Mouse (Mus musculus): ENCODE data around the gene Me1.
"Not testable (repeated sequence)": the region's sequence is repeated elsewhere in the genome, so short reads cannot be mapped to it uniquely, and the experiment has no call there.

Me1 gene

DNA sequence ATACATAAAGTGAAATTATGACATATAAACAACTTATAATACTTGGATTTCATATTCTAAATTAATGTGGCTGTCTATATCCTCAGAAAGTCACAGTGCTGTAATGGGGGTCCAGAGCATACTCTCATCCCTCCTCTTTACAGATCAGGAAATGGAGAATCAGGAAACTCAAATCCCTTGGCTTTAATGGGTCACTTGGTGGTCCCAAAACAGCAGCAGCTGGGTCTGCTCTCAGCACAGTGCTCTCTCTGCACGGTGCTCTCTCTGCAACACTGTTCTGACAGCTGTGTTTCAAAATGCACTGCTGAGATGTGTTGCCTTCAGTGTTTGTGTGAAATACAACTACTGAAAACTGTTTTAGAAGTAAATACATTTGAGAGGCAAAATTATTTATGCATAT is 43.6 kb downstream of the Me1 start:
- DNase-seq: no peak

DNA sequence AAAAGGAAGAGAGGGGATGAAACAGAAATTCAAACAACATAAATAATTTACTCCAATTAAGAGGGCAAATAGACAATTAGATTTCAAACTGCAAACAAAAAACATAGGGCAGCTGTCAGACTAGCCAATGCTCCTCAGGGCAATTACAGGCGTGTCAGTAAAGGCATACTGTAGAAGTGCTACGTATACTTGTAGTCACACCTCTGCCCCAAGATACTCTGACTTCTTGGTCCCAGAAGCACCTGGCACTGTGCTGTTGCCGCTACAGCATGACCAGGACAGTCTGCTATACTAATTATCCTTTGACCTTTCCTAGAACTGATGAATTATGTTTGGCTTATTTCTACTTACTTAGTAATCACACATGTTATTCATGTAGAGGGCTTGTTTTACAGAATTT is 44.5 kb downstream of the Me1 start:
- no peak for DNase-seq

DNA sequence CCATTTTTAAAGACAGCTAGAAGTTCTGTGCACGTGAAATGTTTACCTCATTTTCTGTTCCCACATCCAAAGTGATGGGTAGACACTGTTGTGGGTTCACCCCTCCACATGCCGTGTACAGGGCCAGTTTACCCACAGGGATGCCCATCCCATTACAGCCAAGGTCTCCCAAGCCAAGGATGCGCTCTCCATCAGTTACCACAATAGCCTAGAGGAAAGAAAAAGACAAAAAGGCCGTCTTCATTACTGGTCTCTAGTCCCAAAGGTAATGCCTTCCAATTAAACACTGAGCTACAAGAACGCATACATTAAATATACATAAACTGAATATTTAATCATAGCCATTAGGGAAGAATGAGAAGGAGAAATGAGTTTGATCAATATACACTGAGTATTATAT is 44.9 kb downstream of the Me1 start:
- no peak for DNase-seq

DNA sequence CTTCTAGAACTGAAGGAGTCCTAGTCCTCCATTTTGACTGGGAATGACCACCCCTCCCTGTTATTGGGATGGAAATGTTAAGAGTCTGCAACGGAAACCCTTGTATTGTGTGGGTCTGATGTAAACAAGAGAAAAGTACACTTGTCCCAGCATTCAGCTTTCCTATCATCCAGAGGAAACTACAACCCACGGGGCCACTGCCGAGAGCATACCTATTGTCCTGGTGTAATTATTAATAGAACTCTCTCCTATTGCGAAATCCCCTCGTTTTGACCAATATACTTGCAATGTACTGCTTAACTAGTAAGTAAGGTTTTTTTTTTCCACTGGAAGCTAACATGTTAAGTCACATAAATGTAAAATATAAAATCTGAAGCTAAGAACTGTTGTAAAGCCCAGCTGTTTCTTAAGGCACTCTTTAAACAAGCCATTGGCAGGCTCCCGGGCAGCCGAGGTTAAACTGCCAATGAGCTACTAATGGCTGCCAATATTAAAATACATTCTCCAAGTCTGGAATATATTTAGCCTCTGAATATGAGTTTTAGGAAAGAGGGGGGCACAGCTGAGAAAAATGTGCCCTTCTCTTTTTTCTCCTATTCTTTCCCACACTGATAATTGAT is 47.7 kb downstream of the Me1 start:
- no peak for DNase-seq

DNA sequence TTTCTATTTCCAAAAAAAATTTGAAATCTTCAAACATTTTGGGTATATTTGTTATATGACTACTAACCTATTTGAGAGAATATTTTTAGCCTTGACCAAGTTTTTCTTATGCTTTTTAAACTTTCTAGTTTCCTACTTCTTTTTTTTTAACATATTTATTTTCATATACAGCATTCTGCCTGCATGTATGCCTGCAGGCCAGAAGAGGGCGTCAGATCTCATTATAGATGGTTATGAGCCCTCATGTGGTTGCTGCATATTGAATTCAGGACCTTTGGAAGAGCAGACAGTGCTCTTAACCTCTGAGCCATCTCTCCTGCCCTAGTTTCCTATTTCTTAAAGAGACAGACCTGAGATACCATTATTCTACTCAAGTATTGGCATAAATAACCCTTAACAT is 48.9 kb downstream of the Me1 start:
- no peak for DNase-seq

DNA sequence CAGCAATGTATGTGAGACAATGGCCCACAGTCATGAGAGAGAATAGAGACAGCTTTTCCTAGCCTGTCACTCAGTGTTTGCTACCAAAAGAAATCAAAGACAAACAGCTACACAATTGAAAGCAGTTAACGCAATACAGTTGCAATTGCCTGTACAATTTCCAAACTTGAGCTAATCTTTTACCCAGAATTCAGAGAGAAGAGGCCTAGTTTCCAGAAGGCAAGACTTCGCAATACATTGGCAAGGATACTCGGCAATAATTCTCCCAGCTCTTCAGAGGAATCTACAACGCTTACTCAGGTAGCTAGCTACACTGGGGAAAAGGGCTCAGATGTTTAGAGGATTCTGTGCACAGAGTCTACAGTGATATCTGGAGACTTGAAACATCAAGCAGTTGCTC is 52.3 kb downstream of the Me1 start:
- DNase-seq: no peak

DNA sequence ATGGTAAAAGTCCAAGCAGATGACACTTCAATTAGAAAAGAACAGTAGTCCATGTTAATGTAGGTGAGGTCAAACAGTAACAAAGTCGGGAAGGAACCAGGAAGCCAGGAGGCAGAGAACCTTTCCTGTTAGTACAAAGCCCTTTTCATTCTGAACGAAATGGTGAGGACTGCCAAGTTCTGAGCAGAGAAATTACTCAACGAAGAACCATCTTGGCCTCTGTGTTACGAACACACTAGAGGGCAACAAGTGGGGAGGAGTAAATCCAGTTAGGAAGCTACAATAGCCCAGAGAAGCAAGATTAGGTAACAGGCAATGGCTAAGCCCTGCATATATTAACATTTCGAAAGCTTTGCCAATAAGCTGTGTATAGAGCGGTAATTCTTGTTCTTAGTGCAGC is 57.0 kb downstream of the Me1 start:
- DNase-seq: no peak

DNA sequence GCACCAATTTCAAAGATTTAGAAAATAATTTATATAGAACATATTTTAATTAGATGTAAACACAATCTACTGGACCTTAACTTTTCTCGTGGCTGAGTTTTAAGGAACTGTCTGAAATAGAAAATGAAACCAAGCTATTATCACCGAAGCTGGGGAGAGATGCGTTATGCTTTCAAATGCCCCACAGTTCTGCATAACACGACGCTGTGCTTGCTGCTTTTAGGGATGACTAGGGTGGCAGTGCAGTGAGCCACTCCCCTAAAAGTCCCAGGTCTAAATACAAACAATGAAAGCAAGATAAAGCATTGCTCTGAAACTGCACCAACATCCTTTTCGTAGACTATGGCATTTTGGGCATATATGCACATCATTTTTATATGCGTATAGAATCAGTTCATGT is 64.6 kb downstream of the Me1 start:
- DNase-seq: peak; percentile 10 to 17

DNA sequence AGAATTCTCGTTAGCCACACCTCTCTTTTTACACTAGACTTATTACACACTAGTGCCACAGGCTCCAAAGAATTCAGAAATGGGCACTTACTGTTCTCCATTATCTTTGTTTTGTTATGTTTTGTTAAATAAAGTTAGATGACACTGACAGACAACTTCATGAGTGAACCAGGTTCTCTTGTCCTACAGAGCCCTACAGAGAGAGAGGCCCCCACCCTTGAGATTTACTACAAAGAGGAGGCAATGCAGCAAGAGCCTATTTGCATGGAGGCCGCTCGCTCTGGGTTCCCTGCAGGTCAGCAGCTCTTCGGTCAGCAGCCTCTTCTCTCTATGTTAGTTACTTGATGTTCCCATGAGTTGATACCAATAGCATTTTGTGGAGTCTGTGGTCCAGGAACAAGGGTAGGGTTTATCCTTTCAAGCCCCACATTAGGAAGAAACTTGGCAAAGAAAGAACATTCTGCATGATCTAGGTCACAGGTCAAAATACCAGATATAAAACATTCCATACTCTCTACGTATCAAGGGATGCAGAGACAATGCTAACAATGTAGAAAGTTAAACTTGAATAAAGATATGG is 65.3 kb downstream of the Me1 start:
- peak in 1 of 2 experiments; percentile 7 for DNase-seq

DNA sequence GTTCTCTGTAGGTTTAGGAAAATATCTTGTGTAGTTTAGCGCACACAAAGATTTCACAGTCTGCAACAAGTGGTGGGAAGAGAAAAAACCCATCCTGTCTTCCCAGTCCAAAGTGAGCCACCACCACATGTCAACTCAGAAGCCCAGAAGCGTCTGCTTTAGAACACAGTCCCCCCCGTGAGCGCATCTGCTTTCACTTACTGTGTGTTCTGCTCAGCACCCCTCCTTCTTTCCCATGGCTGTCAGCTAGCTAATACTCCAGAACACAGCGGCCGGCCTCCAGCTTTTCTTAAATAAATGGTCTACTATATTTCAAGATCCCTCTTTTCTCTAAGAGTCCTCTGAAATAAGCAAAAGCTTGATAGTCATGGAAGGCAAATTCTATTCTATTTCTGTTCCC is 66.4 kb downstream of the Me1 start:
- DNase-seq: no peak

DNA sequence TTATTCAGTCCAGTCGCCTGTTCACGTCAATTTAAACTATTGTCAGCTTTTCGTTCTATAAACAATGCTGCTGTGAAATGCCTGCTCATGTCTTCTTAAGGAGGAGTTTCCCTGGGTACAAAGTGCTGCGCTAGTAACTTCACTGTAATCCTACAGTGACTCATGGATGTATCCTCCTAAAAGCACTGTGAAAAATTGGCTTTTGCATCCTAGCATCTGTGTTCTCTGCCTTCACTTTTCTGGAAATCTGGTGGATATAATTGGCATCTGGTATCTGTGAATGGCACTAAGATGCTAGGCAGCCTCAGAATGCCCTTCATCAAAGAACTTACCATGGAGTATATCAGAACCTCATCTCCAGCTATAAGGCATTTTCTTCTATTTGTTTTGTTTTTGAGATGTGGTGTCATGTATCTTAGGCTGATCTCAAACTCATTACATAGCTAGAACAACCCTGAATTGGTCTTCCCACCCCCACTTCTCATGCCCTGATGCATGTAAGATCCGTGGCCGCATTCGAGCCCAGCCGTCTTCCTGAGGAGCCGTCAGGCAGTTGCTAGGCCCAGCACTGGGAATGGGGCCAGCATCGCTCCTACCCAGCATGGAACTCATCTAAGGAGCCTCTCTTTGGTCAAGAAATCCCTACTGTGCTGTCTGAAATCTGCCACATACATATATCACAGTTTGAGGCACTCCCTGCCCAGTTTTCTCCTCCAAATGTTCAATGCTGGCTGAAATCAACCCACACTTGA is 67.8 kb downstream of the Me1 start:
- no peak for DNase-seq

DNA sequence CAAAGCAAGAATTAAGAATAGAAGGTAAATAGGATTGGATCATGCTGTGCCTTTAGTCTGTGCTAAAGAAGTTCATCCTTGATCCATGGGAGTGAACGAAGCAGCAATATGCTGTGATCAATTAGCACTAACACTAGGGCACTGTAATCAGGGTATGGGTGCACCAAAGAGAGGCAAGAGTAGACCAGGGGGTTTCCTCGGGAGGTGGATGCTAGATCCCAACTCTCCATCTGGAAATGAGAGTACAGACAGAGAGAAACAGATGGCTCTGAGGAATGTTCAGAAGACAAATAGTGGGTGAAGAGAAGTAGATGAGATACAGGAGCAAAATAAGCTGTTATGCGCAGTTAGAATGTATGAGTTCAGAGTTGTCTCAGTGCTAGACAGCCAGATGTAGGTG is 68.8 kb downstream of the Me1 start:
- DNase-seq: no peak

DNA sequence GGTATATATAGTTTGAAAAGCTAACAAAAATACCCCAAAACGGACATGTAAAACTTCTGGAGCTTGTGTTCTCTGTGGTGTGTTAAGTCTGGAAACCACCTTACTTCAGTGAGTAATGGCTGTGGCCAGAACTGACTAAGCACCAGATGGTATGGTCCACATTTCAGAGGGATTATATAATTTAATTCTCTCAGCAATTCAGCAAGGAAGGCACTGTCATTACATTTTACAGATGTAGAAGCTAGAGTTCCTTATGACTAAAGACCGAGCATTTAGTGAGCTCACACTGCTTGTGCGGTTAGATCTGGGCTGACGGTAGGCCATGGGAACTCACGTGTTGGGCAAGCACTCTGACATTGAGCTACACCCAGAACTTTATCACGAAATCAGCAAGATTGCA is 71.0 kb downstream of the Me1 start:
- no peak for DNase-seq

DNA sequence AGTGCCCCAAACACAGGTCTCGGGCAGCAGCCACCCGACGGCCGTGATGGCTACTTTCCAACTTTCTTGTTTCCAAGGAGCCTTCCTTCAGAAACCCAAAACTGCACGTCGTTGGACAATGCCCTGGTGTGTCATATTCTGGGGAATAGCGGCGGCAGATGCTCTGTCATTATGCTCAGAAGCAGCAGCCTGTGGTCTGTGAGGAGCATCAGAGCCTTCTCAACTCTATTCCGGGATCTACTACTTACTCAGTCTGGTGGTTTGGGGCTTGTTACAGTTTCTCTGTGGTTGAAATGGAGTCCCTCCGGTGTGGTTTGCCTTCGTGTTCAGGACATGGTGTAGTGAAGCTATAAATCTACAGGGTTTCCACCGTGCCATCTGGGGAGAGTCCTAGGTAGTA is 71.7 kb downstream of the Me1 start:
- DNase-seq: no peak

DNA sequence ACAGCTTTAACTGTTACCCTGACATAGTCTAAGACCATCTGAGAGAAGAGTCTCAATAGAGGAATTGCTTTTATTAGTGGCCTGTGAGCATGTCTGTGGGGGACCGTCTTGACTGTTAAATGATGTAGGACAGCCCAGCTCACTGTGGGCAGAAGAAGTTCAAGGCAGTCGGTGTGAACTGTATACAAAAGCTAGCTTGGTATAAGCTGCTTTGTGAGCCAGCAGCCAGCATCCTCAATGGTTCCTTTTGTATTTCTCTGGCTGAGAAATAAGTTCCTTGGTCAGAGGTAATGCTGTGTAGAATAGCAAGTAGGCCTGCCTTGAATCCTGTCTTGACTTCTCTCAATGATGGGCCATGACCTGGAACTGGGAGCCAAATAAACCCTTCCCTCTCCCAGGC is 73.7 kb downstream of the Me1 start:
- no peak for DNase-seq

DNA sequence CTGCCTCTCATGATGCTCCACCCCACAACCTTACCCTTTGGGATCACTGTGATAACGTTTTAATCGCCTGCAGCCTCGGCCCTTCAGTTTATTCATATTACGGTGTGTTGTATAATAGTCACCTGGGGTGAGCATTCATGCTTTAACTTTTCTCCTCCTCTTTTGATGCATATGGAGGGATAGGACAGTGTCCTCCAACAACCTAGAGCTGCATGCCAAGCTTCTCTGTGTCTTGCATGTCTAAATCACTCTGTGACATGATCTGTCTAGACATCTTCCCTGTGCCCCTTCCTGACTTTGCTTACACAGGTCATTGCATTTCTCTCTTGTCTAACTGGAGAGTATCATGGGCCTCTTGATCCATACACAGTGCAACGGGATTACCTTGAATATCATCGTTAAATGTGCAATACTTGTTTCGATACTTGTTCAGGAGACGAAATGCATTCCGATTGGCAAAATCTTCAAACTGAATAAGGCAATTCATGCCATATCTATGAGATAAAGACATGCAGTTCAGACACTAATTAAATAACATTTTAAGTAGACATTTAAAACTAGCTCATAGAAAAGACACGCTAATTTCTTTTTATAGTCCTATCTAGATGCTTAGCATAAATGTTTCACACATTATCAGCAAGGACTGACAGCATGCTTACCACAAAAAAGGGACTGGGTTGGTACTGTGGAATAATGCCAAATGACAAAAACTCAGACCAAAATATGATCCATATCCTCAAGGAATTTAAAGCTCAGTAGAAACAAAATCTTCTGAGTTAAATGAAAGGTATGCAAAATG is 76.2 kb downstream of the Me1 start:
- DNase-seq: no peak

DNA sequence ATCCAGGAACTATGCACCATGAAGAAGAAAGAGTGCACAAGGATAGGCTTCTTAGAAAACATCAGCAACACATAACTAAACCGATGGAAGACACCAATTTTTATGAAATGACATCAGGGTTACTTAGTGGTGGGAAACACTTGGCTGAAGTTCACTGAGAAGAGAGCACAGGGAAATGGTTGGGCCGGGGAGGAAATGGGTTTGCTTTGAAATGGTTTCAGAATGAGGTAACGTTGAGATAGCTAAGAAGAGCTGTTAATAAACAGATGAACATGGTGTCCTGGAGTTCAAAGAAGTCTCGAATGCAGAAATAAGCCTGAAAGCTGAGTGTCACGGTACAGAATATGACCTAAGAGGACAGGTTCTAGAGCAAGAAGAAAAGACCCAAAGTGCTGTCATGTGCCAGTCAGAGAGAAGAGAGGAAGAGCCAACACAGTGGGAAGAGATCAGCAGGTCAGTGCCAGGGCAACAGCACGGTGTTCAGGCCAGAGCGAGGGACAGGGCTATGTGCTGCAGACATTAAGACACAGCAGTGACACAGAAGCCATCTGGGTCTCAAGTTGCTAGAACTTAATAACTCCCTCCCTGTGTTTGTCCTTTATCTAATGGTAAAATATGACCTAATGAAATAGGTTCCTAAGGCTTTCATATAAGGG is 77.8 kb downstream of the Me1 start:
- DNase-seq: no peak

DNA sequence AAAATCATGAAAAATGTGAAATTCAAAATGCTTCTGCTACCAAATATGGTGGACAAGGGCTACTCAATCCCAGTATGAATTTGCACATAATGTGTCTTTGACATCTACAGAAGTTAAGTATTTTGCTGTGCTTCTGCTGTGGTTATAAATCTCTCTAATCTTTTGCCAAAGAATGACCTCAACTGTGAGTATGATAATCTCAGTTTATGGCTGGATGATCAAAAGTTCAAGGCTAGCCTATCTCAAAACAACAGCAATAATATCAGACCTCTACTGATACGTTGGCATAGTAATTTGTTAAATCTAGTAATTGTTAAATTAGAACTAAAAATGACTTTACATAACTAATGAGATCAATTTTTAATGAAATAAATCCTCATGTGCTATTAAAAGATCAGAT is 80.0 kb downstream of the Me1 start:
- DNase-seq: no peak

DNA sequence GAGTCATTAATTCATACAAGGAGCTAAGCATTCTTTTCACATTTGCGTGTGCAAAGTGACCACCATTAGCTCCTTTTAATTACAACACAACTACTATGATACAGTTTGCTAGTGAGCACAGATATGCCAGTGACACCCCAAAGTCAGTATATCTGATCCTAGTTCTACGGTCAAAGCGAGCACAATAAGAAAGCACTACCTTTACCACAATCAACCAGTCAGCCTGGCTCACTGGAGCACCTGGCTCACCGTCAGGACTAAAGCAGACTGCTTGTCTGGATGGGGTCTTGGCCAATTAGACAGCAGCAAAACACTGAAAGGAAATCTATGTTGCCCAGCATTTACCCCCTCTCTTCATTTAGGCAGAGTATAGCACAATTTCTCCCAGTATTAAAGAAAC is 83.7 kb downstream of the Me1 start:
- DNase-seq: no peak

DNA sequence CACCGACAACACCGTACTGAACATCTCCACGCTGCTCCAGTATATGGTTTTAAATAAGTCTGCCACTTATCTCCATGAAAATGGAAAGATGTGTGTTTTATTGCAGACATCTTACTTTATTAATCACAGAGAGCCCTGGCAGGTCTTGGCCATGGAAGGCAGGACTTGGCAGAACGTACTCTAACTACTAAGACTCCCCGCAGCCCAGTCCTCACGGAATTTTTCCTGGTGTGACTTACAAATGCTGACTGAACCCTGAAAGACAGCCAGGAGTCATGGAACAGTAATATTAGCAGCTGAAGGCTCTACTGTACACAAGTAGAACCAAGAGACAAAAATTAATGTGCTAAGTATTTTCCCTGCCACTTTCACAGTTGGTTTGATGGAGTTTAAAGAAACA is 90.0 kb downstream of the Me1 start:
- no peak for DNase-seq

DNA sequence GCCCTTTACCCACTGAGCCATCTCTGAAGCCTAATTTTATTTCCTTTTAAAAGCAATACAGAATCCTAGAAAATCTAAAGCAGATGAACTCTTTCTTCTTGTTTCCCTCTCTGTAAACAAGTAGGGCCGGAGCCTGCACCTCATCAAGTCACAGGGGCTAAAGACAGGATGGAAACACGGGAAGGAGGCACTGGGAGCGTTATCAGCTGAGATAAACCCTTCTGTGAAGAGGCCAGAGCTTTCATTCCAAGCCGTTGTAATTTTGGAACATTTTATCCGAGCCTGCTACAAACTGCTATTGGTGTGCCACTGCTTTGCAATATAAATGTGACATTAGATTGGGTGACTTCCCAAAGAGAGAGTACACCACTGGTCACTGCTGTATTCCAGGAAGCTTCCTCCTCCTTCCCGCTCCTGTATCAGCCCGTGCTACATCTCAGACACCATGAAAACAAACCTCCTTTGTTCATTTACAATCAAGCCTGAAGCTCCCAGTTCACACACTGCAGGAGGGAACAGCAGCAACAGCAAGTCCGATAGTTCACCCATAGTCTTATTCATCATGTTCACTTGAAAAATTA is 95.9 kb downstream of the Me1 start:
- DNase-seq: no peak

DNA sequence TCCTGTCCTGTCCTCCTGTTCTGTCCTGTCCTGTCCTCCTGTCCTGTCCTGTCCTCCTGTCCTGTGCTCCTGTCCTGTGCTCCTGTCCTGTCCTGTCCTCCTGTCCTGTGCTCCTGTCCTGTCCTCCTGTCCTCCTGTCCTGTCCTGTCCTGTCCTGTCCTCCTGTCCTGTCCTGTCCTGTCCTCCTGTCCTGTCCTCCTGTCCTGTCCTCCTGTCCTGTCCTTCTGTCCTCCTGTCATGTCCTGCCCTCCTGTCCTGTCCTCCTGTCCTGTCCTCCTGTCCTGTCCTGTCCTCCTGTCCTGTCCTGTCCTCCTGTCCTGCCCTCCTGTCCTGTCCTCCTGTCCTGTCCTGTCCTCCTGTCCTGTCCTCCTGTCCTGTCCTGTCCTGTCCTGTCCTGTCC is 98.8 kb downstream of the Me1 start:
- not testable (repeated sequence) for DNase-seq

DNA sequence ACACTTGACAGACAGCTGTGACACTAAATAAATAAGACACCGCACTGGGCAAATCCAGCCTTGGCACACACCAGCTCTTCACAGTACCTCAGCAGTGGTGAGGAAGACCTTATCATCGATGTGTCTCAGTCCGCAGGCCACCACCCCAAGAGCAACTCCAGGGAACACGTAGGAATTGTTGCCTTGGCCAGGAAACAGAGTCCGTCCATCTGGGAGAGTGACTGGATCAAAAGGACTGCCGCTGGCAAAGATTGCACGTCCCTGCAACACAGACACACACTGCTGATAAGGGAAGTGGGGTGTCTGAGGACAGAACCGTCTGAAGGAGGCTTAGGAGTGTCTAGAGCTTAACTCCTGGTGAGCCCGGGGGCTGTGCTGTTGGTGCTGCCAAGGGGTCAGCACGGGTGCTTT is 101.4 kb downstream of the Me1 start:
- not testable (repeated sequence) for DNase-seq
